Mouse (Mus musculus): ENCODE data around the gene Cnih3. TPM values are rescaled to one million over a fixed set of nuclear protein-coding genes. Genes with fewer than 3 reads are reported as not detected.

Cnih3 gene
- polyA plus RNA-seq, 1 experiment from 2014 or later = 0.13 TPM

DNA sequence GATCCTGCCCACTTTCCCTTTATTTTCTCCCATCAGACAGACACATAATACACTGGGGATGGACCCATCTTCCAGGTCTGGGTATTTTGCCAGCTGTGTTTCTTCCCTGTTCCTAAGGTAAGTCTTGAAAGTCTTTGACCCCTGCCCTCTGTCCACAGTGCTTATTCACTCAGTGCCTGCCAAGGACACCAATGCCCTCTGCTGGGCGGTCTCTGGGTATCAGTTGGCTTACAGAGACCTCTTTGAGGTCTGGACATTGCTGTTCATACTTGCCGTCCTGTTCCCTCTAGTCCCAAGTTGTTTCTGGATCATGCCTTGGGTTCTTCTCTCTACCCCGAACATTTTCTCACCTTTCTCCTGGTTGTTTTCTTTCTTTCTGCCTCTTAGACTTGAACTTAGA is 8.3 kb downstream of the Cnih3 start:
- WGBS = 83% methylated on average over 3 of the region's 3 CpGs

DNA sequence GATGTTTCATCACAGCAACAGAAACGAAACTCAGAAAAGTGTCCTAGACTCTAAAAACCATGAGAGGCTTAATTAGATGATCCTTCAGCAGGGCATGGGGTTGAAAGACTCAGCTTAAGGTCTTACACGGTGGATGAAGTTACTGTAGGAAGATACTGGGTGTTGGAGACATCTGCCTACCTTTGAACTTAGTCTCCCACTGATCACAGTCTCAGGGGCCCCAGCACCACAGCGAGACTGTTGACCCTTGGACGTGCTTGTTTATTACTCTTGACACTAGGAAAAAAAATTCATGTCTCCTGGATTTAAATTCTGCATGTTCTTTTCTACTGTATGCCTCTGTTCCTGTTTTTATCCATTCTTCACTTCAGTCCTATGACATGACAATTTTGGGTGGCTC is 11.6 kb downstream of the Cnih3 start:
- Histone ChIP-seq H3K9ac (ENCODE audit: low read depth, low read length) (no peak overlapping the region), H3K27me3 (ENCODE audit: insufficient read depth, low read length) (no peaks in the 10 kb centered on the region), H3K4me2 (ENCODE audit: low read length) (no peak overlapping the region), H3K4me3 (replicated peaks; ENCODE audit: low read depth, low read length) (no peak overlapping the region), H3K4me1 (replicated peaks; ENCODE audit: insufficient read depth, low read length) (no peaks in the 10 kb centered on the region), H3K36me3 (ENCODE audit: insufficient read depth, low read length) (no peaks in the 10 kb centered on the region), H3K9me3 (replicated peaks; ENCODE audit: low read length) (no peaks in the 10 kb centered on the region), H3K27ac (no peak overlapping the region)
- no peak for DNase-seq (ENCODE audit: low spot score)
- no peak for TF ChIP-seq CTCF (IDR thresholded peaks at IDR 0.05; ENCODE audit: low read depth)
- no peak for ATAC-seq (replicated peaks; ENCODE audit: low FRiP score, low read depth)
- WGBS = 62% methylated on average over 4 of the region's 4 CpGs

More for the DNA sequence above, 8.3 kb downstream of the Cnih3 start:
- no peak for ATAC-seq (replicated peaks; ENCODE audit: low FRiP score, low read depth)
- no peak for DNase-seq (ENCODE audit: low spot score)
- no peak overlapping the region for H3K27ac ChIP-seq
- H3K27me3 ChIP-seq (ENCODE audit: insufficient read depth, low read length) = no peaks in the 10 kb centered on the region
- H3K9ac ChIP-seq (ENCODE audit: low read depth, low read length) = no peak overlapping the region
- H3K4me1 ChIP-seq (replicated peaks; ENCODE audit: insufficient read depth, low read length) = no peaks in the 10 kb centered on the region
- no peak overlapping the region for H3K4me2 ChIP-seq (ENCODE audit: low read length)
- no peak for TF ChIP-seq CTCF (IDR thresholded peaks at IDR 0.05; ENCODE audit: low read depth)
- H3K4me3 ChIP-seq (replicated peaks; ENCODE audit: low read depth, low read length) = no peak overlapping the region
- no peaks in the 10 kb centered on the region for H3K9me3 ChIP-seq (replicated peaks; ENCODE audit: low read length)
- no peaks in the 10 kb centered on the region for H3K36me3 ChIP-seq (ENCODE audit: insufficient read depth, low read length)

DNA sequence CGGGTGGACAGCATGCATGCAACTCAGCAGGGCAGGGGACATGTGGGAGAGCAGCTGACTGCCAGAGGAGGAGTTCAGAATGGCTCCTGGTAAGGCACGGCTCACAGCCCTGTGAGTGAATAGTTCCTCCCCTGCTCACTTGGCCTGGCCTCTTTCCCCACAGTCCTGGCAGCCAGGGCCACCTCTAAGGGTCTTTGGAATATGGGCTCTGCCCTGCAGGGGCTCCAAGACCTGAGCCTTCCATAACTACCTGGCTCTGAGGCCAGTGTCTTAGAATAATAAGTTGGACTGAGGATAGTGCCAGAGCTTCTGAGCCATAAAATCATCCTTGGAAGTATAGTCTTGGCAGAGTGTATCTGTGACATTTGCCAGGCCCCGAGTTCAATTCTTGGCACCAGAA is 12.9 kb downstream of the Cnih3 start:
- H3K9ac ChIP-seq (ENCODE audit: low read depth, low read length) = no peak overlapping the region
- DNase-seq (ENCODE audit: low spot score) (no peak), ATAC-seq (replicated peaks; ENCODE audit: low FRiP score, low read depth) (no peak)
- no peak overlapping the region for H3K4me3 ChIP-seq (replicated peaks; ENCODE audit: low read depth, low read length)
- H3K9me3 ChIP-seq (replicated peaks; ENCODE audit: low read length) = no peaks in the 10 kb centered on the region
- H3K27ac ChIP-seq = no peak overlapping the region
- no peaks in the 10 kb centered on the region for H3K4me1 ChIP-seq (replicated peaks; ENCODE audit: insufficient read depth, low read length)
- H3K4me2 ChIP-seq (ENCODE audit: low read length) = no peak overlapping the region
- TF ChIP-seq CTCF (IDR thresholded peaks at IDR 0.05; ENCODE audit: low read depth) = no peak
- 54% methylated on average over 3 of the region's 3 CpGs for WGBS
- no peaks in the 10 kb centered on the region for H3K27me3 ChIP-seq (ENCODE audit: insufficient read depth, low read length)
- no peaks in the 10 kb centered on the region for H3K36me3 ChIP-seq (ENCODE audit: insufficient read depth, low read length)

DNA sequence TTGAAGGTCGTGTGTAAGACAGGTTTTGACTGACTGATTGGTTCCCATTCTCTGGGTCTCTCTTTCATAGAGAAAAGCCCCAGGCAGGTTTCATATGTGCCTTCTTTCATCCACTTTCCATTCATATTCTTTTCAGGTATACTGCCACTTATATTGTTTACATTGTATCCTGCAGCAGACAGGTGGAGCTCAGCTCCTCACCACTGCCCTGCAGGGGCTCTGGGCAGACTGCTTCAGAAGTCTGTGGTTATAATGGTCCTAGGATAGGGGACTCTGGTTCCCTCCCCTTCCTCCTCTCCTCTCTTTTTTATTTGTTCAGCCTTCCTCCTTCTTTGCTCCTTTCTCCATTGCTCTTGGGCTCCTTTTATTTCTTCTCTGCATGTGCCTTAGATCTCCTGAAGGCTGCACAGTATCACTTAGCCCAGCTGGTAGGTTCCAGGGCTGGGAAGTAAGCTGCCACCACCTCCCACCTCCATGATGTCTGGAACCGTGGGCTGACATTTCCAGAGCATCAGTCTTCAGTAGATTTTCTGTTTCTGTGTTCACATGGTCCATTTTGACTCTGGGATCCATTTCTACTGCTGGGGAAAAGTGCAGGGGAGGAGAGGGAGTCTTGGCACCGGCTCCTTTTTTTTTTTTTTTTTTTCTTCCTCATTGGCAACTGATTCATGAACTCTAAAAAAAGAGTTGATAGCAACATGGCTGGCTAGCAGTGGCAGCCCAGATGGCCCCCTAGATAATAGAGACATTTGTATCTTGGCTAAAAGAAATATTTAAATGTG is 16.6 kb downstream of the Cnih3 start:
- no peak overlapping the region for H3K4me3 ChIP-seq (replicated peaks; ENCODE audit: low read depth, low read length)
- H3K36me3 ChIP-seq (ENCODE audit: insufficient read depth, low read length) = no peaks in the 10 kb centered on the region
- H3K27ac ChIP-seq = no peak overlapping the region
- no peaks in the 10 kb centered on the region for H3K27me3 ChIP-seq (ENCODE audit: insufficient read depth, low read length)
- no peak overlapping the region for H3K4me2 ChIP-seq (ENCODE audit: low read length)
- DNase-seq (ENCODE audit: low spot score) = no peak
- TF ChIP-seq CTCF (IDR thresholded peaks at IDR 0.05; ENCODE audit: low read depth) = no peak
- no peaks in the 10 kb centered on the region for H3K4me1 ChIP-seq (replicated peaks; ENCODE audit: insufficient read depth, low read length)
- no peak overlapping the region for H3K9ac ChIP-seq (ENCODE audit: low read depth, low read length)
- WGBS = 27% methylated on average over 3 of the region's 3 CpGs
- no peak for ATAC-seq (replicated peaks; ENCODE audit: low FRiP score, low read depth)
- no peaks in the 10 kb centered on the region for H3K9me3 ChIP-seq (replicated peaks; ENCODE audit: low read length)

- Histone ChIP-seq H3K9ac (ENCODE audit: low read depth, low read length) (no peak overlapping the region), H3K4me3 (replicated peaks; ENCODE audit: low read depth, low read length) (no peak overlapping the region), H3K4me1 (replicated peaks; ENCODE audit: insufficient read depth, low read length) (no peaks in the 10 kb centered on the region), H3K4me2 (ENCODE audit: low read length) (no peak overlapping the region), H3K9me3 (replicated peaks; ENCODE audit: low read length) (no peaks in the 10 kb centered on the region), H3K36me3 (ENCODE audit: insufficient read depth, low read length) (no peaks in the 10 kb centered on the region), H3K27ac (no peak overlapping the region), H3K27me3 (ENCODE audit: insufficient read depth, low read length) (no peaks in the 10 kb centered on the region)
- DNase-seq (ENCODE audit: low spot score) (no peak), ATAC-seq (replicated peaks; ENCODE audit: low FRiP score, low read depth) (no peak)
- no peak for TF ChIP-seq CTCF (IDR thresholded peaks at IDR 0.05; ENCODE audit: low read depth)
- 37% methylated on average over 3 of the region's 3 CpGs for WGBS
These were observed 17.9 kb downstream of the Cnih3 start for GRCm38 (mm10) chr1:181370370-181370769.

- no peak overlapping the region for H3K27ac ChIP-seq
- WGBS = 68% methylated on average over 4 of the region's 4 CpGs
- no peaks in the 10 kb centered on the region for H3K36me3 ChIP-seq (ENCODE audit: insufficient read depth, low read length)
- ATAC-seq (replicated peaks; ENCODE audit: low FRiP score, low read depth) (no peak), DNase-seq (ENCODE audit: low spot score) (no peak)
- H3K4me3 ChIP-seq (replicated peaks; ENCODE audit: low read depth, low read length) = no peak overlapping the region
- no peaks in the 10 kb centered on the region for H3K9me3 ChIP-seq (replicated peaks; ENCODE audit: low read length)
- H3K4me2 ChIP-seq (ENCODE audit: low read length) = no peak overlapping the region
- no peak for TF ChIP-seq CTCF (IDR thresholded peaks at IDR 0.05; ENCODE audit: low read depth)
- H3K27me3 ChIP-seq (ENCODE audit: insufficient read depth, low read length) = no peaks in the 10 kb centered on the region
- H3K9ac ChIP-seq (ENCODE audit: low read depth, low read length) = no peak overlapping the region
- no peaks in the 10 kb centered on the region for H3K4me1 ChIP-seq (replicated peaks; ENCODE audit: insufficient read depth, low read length)
These were observed 18.8 kb downstream of the Cnih3 start for GRCm38 (mm10) chr1:181371226-181371625.

GRCm38 (mm10) chr1:181372306-181372705 is 19.9 kb downstream of the Cnih3 start:
- Histone ChIP-seq H3K27me3 (ENCODE audit: insufficient read depth, low read length) (no peaks in the 10 kb centered on the region), H3K4me3 (replicated peaks; ENCODE audit: low read depth, low read length) (no peak overlapping the region), H3K4me2 (ENCODE audit: low read length) (no peak overlapping the region), H3K4me1 (replicated peaks; ENCODE audit: insufficient read depth, low read length) (no peaks in the 10 kb centered on the region), H3K9ac (ENCODE audit: low read depth, low read length) (no peak overlapping the region), H3K36me3 (ENCODE audit: insufficient read depth, low read length) (no peaks in the 10 kb centered on the region), H3K9me3 (replicated peaks; ENCODE audit: low read length) (no peaks in the 10 kb centered on the region), H3K27ac (no peak overlapping the region)
- 75% methylated on average over 6 of the region's 6 CpGs for WGBS
- TF ChIP-seq CTCF (IDR thresholded peaks at IDR 0.05; ENCODE audit: low read depth) = no peak
- no peak for DNase-seq (ENCODE audit: low spot score)
- ATAC-seq (replicated peaks; ENCODE audit: low FRiP score, low read depth) = no peak

Measured in kidney, postnatal 0 days (tissue).